Mouse (Mus musculus): ENCODE measurements around the gene Glra4. TPM values are rescaled to one million over a fixed set of nuclear protein-coding genes. Genes with fewer than 3 reads are reported as not detected.

The Glra4 gene
- total and polyA plus RNA-seq, 3 experiments = 0.13 TPM; not detected in 2

DNA sequence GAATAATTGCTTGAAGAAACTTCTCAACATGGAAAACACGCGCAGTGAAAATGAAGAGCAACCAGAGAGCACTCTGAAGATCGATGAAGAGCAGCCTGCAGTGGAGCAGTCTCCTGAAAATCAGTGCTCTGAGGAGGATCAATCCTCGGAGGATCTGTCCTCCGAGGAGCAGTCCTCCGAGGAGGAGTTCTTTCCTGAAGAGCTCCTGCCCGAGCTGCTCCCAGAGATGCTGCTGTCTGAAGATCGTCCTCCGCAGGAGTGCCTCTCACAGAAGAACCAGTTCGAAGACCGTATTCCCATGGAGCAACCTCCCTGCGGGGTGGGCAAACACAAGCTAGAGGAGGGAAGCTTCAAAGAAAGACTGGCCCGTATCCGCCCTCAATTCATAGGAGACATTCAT, 71.2 kb downstream of the Glra4 start:
- Histone ChIP-seq H3K27ac (ENCODE audit: control insufficient read depth, low read depth, low read length) (no peak overlapping the region), H3K79me2 (ENCODE audit: control insufficient read depth, insufficient read depth, low read length, poor library complexity) (no peaks in the 10 kb centered on the region), H3K27me3 (ENCODE audit: control insufficient read depth in 1 of 2, insufficient read depth in 2 of 2, low read length in 2 of 2) (no peaks in the 10 kb centered on the region), H3K9ac (ENCODE audit: control insufficient read depth, low read depth, low read length, poor library complexity, severe bottlenecking) (no peak overlapping the region), H3K9me3 (replicated peaks; ENCODE audit: insufficient read depth, low read length) (no peaks in the 10 kb centered on the region), H3K36me3 (ENCODE audit: control insufficient read depth in 1 of 2, insufficient read depth in 2 of 2, low read length in 2 of 2) (no peaks in the 10 kb centered on the region), H3K4me3 (ENCODE audit: control insufficient read depth in 1 of 2, insufficient read depth in 1 of 2, low read depth in 2 of 2, low read length in 2 of 2) (no peak overlapping the region), H3K4me1 (ENCODE audit: control insufficient read depth in 1 of 2, insufficient read depth in 2 of 2, low read length in 2 of 2) (no peaks in the 10 kb centered on the region)
- no peak for DNase-seq (ENCODE audit: low read depth, low spot score)
- TF ChIP-seq POLR2AphosphoS2 (IDR thresholded peaks at IDR 0.05; ENCODE audit: low read length) (no peak), ELF1 (IDR thresholded peaks at IDR 0.05; ENCODE audit: low read depth, low read length) (no peak)

DNA sequence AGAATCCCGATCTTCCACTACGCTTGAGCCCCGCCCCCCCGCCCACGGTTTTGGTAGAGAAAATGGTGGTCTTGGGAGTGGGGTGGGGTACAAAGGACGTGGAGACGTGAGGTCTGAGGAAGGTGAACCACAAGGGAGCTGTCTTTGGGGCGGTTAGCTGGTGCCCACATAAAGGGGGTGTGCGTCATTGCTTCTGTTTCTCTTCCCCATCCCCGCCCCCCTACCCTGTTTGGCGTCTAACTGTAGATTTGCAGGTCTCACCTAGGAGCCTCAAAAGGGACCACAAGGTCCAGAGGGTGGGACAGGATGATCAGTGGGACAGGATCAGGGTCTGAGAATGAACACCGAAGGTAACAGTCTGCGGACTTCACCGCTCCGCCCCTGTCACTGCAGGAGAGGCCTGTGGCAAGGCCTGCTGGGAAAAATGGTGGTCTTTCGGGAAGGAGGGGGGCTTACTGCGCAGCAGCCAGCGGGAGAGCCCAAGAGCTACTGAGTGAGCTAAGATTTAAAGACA, 71.7 kb downstream of the Glra4 start:
- Histone ChIP-seq H3K79me2 (ENCODE audit: control insufficient read depth, insufficient read depth, low read length, poor library complexity) (no peaks in the 10 kb centered on the region), H3K9me3 (replicated peaks; ENCODE audit: insufficient read depth, low read length) (no peaks in the 10 kb centered on the region), H3K4me3 (ENCODE audit: control insufficient read depth in 1 of 2, insufficient read depth in 1 of 2, low read depth in 2 of 2, low read length in 2 of 2) (no peak overlapping the region), H3K4me1 (ENCODE audit: control insufficient read depth in 1 of 2, insufficient read depth in 2 of 2, low read length in 2 of 2) (no peaks in the 10 kb centered on the region), H3K27ac (ENCODE audit: control insufficient read depth, low read depth, low read length) (no peak overlapping the region), H3K9ac (ENCODE audit: control insufficient read depth, low read depth, low read length, poor library complexity, severe bottlenecking) (no peak overlapping the region), H3K27me3 (ENCODE audit: control insufficient read depth in 1 of 2, insufficient read depth in 2 of 2, low read length in 2 of 2) (no peaks in the 10 kb centered on the region), H3K36me3 (ENCODE audit: control insufficient read depth in 1 of 2, insufficient read depth in 2 of 2, low read length in 2 of 2) (no peaks in the 10 kb centered on the region)
- TF ChIP-seq SMC3 (IDR thresholded peaks at IDR 0.05; ENCODE audit: low read depth, low read length) = no peak
- TF ChIP-seq ZMIZ1 (IDR thresholded peaks at IDR 0.05; ENCODE audit: low read depth, low read length) = no peak
- no peak for DNase-seq (ENCODE audit: low read depth, low spot score)

Other genes with a start within 250 kb of the Glra4 start
- gene Kir3dl2, start 236.1 kb downstream of the Glra4 start, total RNA-seq (2012; rRNA removed) = not detected in 2 replicates
- gene Kir3dl2, start 236.1 kb downstream of the Glra4 start, polyA plus RNA-seq (2012; ENCODE audit: insufficient read depth in 1 of 2, insufficient read length in 2 of 2, low read depth in 1 of 2, low replicate concordance in 2 of 2, missing spikeins in 1 of 2) = not detected
- not detected in 2 replicates for gene Tceal3, start 189.3 kb downstream of the Glra4 start, total RNA-seq (2012; rRNA removed)
- gene Tceal3, start 189.3 kb downstream of the Glra4 start, polyA plus RNA-seq (2012; ENCODE audit: insufficient read depth in 1 of 2, insufficient read length in 2 of 2, low read depth in 1 of 2, low replicate concordance in 2 of 2, missing spikeins in 1 of 2) = not detected
- not detected in 2 replicates for gene Tceal1, start 72.2 kb downstream of the Glra4 start, total RNA-seq (2012; rRNA removed)
- not detected for gene Tceal1, start 72.2 kb downstream of the Glra4 start, polyA plus RNA-seq (2012; ENCODE audit: insufficient read depth in 1 of 2, insufficient read length in 2 of 2, low read depth in 1 of 2, low replicate concordance in 2 of 2, missing spikeins in 1 of 2)
- 617 and 648 TPM in 2 replicates for gene Morf4l2, start 36.5 kb downstream of the Glra4 start, total RNA-seq (2012; rRNA removed)
- 100 to 1,000 TPM in 1 of 2 experiments, not detected in 1; 921 TPM for gene Morf4l2, start 36.5 kb downstream of the Glra4 start, polyA plus RNA-seq (2012; ENCODE audit: insufficient read depth in 1 of 2, insufficient read length in 2 of 2, low read depth in 1 of 2, low replicate concordance in 2 of 2, missing spikeins in 1 of 2)
- 1.0 and 1.2 TPM in 2 replicates for gene Plp1, start 42.5 kb upstream of the Glra4 start, total RNA-seq (2012; rRNA removed)
- 10 to 100 TPM in 1 of 2 experiments, 1 to 10 TPM in 1; 2.5 to 30.8 TPM for gene Plp1, start 42.5 kb upstream of the Glra4 start, polyA plus RNA-seq (2012; ENCODE audit: insufficient read depth in 1 of 2, insufficient read length in 2 of 2, low read depth in 1 of 2, low replicate concordance in 2 of 2, missing spikeins in 1 of 2)
- gene Rab9b, start 88.6 kb upstream of the Glra4 start, total RNA-seq (2012; rRNA removed) = not detected in 2 replicates
- not detected for gene Rab9b, start 88.6 kb upstream of the Glra4 start, polyA plus RNA-seq (2012; ENCODE audit: insufficient read depth in 1 of 2, insufficient read length in 2 of 2, low read depth in 1 of 2, low replicate concordance in 2 of 2, missing spikeins in 1 of 2)
- not detected in 2 replicates for gene H2bfm, start 147.2 kb upstream of the Glra4 start, total RNA-seq (2012; rRNA removed)
- gene H2bfm, start 147.2 kb upstream of the Glra4 start, polyA plus RNA-seq (2012; ENCODE audit: insufficient read depth in 1 of 2, insufficient read length in 2 of 2, low read depth in 1 of 2, low replicate concordance in 2 of 2, missing spikeins in 1 of 2) = not detected
- not detected in 2 replicates for gene Tmsb15b2, start 195.4 kb upstream of the Glra4 start, total RNA-seq (2012; rRNA removed)
- gene Tmsb15b2, start 195.4 kb upstream of the Glra4 start, polyA plus RNA-seq (2012; ENCODE audit: insufficient read depth in 1 of 2, insufficient read length in 2 of 2, low read depth in 1 of 2, low replicate concordance in 2 of 2, missing spikeins in 1 of 2) = not detected
- not detected in 2 replicates for gene Tmsb15l, start 196.7 kb upstream of the Glra4 start, total RNA-seq (2012; rRNA removed)
- not detected for gene Tmsb15l, start 196.7 kb upstream of the Glra4 start, polyA plus RNA-seq (2012; ENCODE audit: insufficient read depth in 1 of 2, insufficient read length in 2 of 2, low read depth in 1 of 2, low replicate concordance in 2 of 2, missing spikeins in 1 of 2)
- gene Tmsb15b1, start 196.7 kb upstream of the Glra4 start, total RNA-seq (2012; rRNA removed) = not detected in 2 replicates
- gene Tmsb15b1, start 196.7 kb upstream of the Glra4 start, polyA plus RNA-seq (2012; ENCODE audit: insufficient read depth in 1 of 2, insufficient read length in 2 of 2, low read depth in 1 of 2, low replicate concordance in 2 of 2, missing spikeins in 1 of 2) = not detected
- 0.04 TPM in 1 of 2 replicates, not detected in the other for gene Zcchc18, start 213.0 kb upstream of the Glra4 start, total RNA-seq (2012; rRNA removed)
- under 1 TPM in 1 of 2 experiments, not detected in 1; 0.61 TPM for gene Zcchc18, start 213.0 kb upstream of the Glra4 start, polyA plus RNA-seq (2012; ENCODE audit: insufficient read depth in 1 of 2, insufficient read length in 2 of 2, low read depth in 1 of 2, low replicate concordance in 2 of 2, missing spikeins in 1 of 2)

Measured in MEL (cell line).